Mouse (Mus musculus) stomach, postnatal 0 days (tissue): Measurements from ENCODE around the gene Ovol3. TPM values are rescaled to one million over a fixed set of nuclear protein-coding genes. Genes with fewer than 3 reads are reported as not detected.
"Not testable (repeated sequence)": the region's sequence is repeated elsewhere in the genome, so short reads cannot be mapped to it uniquely, and the experiment has no call there.

Source experiments
- ATAC-seq: fragments of 200-750 bp; cut with Nextera tagmentation; 2 replicates; pipeline ENCODE4 v1.8.0; 2017; ENCODE audit not compliant: low FRiP score, low TSS enrichment
- DNase-seq: peaks from one replicate; pipeline ENCODE4 v3.0.0-alpha.2; 2016; ENCODE audit warnings: low spot score
- H3K27ac ChIP-seq: fragments of 300-500 bp; sonication (generic); replicated peaks from 2 replicates; pipeline ENCODE4 v1.5.1; 2014; ENCODE audit warnings: mild to moderate bottlenecking, control low read depth
- H3K27me3 ChIP-seq: fragments of 300-500 bp; sonication (generic); 2 replicates; pipeline ENCODE4 v1.6.1; 2014; ENCODE audit warnings: low read length; ENCODE audit not compliant: control insufficient read depth, insufficient read depth
- H3K36me3 ChIP-seq: fragments of 300-500 bp; sonication (generic); 2 replicates; pipeline ENCODE4 v1.6.1; 2014; ENCODE audit warnings: low read length, mixed read lengths; ENCODE audit not compliant: control insufficient read depth, insufficient read depth
- H3K4me1 ChIP-seq: fragments of 300-500 bp; sonication (generic); replicated peaks from 2 replicates; pipeline ENCODE4 v1.6.1; 2014; ENCODE audit warnings: antibody characterized with exemption; ENCODE audit not compliant: control insufficient read depth, insufficient read depth
- H3K4me2 ChIP-seq: fragments of 300-500 bp; sonication (generic); replicated peaks from 2 replicates; pipeline ENCODE4 v1.6.1; 2014; ENCODE audit warnings: low read depth, mild to moderate bottlenecking, control low read depth, moderate library complexity
- H3K4me3 ChIP-seq: fragments of 300-500 bp; sonication (generic); 2 replicates; pipeline ENCODE4 v1.5.1; 2014; ENCODE audit warnings: low read depth, low read length, control low read depth
- H3K9ac ChIP-seq: fragments of 300-500 bp; sonication (generic); 2 replicates; pipeline ENCODE4 v1.6.1; 2014; ENCODE audit warnings: mild to moderate bottlenecking, low read length, control low read depth, mixed read lengths
- H3K9me3 ChIP-seq: fragments of 300-500 bp; sonication (generic); 2 replicates; pipeline ENCODE4 v1.6.1; 2016; ENCODE audit warnings: low read length; ENCODE audit not compliant: control insufficient read depth
- CTCF ChIP-seq: IDR thresholded peaks from 2 replicates; pipeline ENCODE4 v1.5.1; 2016; ENCODE audit warnings: antibody characterized with exemption, low read depth, mild to moderate bottlenecking, moderate library complexity
- EP300 ChIP-seq: optimal IDR thresholded peaks from 2 replicates; pipeline ENCODE3; 2016; ENCODE audit warnings: antibody characterized with exemption
- WGBS: fragments of 180-500 bp; shearing (Covaris S2); extraction: QIAGEN DNeasy Blood & Tissue Kit; methylation state at CpG from one replicate; pipeline ENCODE4 v1.1.7; 2014; 5-methylcytosine and 5-hydroxymethylcytosine counted together
- polyA plus RNA-seq: library from polyadenylated mRNA; unstranded; fragments of >200 nt; fragmentation: Nextera tagmentation; extraction: Ambion mirVana; gene quantifications from 2 replicates; pipeline ENCODE4 v1.2.1, GENCODE M21; 2015

The Ovol3 gene
- polyA plus RNA-seq, 1 experiment from 2014 or later = not detected

DNA sequence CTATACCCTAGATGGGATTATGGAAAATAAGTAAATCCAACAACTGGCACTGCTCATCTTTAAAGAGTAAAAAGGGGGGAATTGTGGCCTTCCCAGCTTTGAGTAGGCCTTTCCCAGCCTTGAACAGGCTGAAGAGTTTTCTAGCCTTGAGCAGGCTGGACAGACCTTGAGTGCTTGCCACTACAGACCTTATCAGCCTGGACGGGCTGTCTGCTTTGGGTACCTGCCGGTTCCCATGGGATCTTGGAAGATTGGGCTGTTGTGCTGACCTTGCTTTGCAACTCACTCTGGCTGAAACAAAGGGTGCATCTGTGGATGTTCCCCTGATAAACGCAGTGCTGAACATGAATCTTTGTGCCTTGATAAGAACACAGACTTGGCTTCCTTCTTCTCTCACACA is 21.6 kb downstream of the Ovol3 start:
- no peak for ATAC-seq
- Histone ChIP-seq H3K27me3 (no peaks in the 10 kb centered on the region), H3K9ac (no peak overlapping the region), H3K27ac (0 out of 2 replicates have a peak overlapping the region, but pooled peaks have one; percentile 1), H3K9me3 (no peaks in the 10 kb centered on the region), H3K4me3 (no peak overlapping the region), H3K36me3 (no peaks in the 10 kb centered on the region), H3K4me2 (no peak overlapping the region), H3K4me1 (no peaks in the 10 kb centered on the region)
- 71% methylated on average over 3 of the region's 3 CpGs for WGBS
- DNase-seq = no peak
- TF ChIP-seq EP300 (no peak), CTCF (no peak)

DNA sequence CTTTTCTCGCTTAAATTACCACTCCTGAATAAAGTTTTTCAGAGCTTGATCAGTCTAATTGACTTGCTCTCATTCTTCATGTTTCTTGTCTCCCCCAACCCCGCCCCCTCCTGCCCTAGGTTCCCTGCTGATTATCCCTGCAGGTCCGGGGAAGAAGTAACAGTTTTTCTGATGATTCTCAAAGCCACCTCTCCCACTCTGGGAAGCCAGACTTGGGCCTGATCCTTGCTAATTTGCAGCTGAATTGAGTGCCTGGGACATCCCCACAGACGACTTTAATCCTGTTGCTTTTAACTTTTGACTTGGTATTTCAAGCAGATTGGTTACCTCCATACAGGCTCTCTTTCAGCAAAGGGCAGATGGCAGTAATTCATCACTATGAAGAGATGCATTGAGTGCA is 24.5 kb downstream of the Ovol3 start:
- Histone ChIP-seq H3K4me2 (no peak overlapping the region), H3K9ac (no peak overlapping the region), H3K9me3 (no peaks in the 10 kb centered on the region), H3K27me3 (no peaks in the 10 kb centered on the region), H3K27ac (no peak overlapping the region), H3K4me1 (no peaks in the 10 kb centered on the region), H3K4me3 (no peak overlapping the region), H3K36me3 (no peaks in the 10 kb centered on the region)
- DNase-seq (no peak), ATAC-seq (no peak)
- TF ChIP-seq EP300 = no peak
- TF ChIP-seq CTCF = no peak
- 27% methylated on average over 4 of the region's 4 CpGs for WGBS

DNA sequence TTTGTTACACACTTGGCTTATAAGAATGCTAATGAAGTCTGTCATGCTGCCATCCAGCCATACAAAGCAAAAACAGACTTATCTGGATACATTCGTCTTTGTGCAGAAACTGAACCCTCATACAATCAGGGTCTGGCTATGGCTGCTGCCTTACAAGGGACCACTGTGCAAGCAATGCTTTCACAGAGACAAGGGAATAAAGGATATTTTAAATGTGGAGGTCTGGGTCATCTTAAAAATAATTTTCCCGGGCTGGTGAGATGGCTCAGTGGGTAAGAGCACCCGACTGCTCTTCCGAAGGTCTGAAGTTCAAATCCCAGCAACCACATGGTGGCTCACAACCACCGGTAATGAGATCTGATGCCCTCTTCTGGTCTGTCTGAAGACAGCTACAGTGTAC is 29.2 kb downstream of the Ovol3 start:
- not testable (repeated sequence) for DNase-seq, H3K36me3 ChIP-seq, ATAC-seq, H3K9me3 ChIP-seq, H3K4me3 ChIP-seq, H3K27me3 ChIP-seq, H3K4me2 ChIP-seq, H3K4me1 ChIP-seq, H3K27ac ChIP-seq, H3K9ac ChIP-seq
- WGBS = 57% methylated on average over 5 of the region's 5 CpGs

DNA sequence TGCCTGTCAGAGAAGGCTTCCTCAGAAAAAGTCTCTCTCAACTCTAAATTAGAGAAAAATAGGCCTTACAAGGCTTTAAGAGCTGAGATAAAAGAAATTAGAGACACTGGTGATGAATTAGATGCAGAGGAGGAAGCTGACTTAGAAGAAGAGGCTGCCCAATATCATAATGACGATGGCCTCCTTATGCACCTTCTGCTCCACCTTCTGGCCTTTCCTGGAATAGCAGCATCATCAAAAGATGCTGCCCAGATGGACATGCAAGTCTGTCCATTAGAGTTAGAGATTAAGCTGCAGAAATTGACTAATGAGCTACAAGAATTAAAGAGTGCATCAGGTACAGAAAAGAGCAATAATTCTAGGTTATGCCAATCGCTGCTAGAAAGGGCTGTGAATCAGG is 30.1 kb downstream of the Ovol3 start:
- Histone ChIP-seq H3K4me3 (no peak overlapping the region), H3K4me2 (no peak overlapping the region), H3K36me3 (no peaks in the 10 kb centered on the region), H3K4me1 (no peaks in the 10 kb centered on the region), H3K27me3 (no peaks in the 10 kb centered on the region), H3K9ac (no peak overlapping the region), H3K27ac (no peak overlapping the region), H3K9me3 (no peaks in the 10 kb centered on the region)
- TF ChIP-seq EP300 (no peak), CTCF (peak; percentile 90)
- 2% methylated on average over 2 of the region's 2 CpGs for WGBS
- ATAC-seq (no peak), DNase-seq (peak; percentile 60)

DNA sequence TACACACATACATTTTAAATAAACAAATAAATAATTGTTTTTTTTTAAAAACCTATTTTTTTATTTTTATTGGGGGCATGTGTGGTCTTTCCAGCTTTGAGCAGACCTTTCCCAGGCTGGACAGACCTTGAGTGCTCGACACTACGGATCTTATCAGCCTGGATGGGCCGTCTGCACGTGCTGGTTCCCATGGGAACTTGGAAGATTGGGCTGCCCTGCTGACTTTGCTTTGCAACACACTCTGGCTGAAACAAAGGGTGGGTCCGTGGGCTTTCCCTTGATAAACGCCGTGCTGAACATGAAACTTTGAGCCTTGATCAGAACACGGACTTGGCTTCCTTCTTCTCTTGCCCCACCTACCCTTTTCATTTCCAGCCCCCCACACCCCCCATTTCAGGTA is 31.1 kb downstream of the Ovol3 start:
- Histone ChIP-seq H3K9ac (no peak overlapping the region), H3K9me3 (no peaks in the 10 kb centered on the region), H3K27ac (no peak overlapping the region), H3K4me2 (peak overlapping the region; percentile 20; the same call in 1 of the 2 replicates), H3K4me1 (no peaks in the 10 kb centered on the region), H3K4me3 (no peak overlapping the region), H3K36me3 (no peaks in the 10 kb centered on the region), H3K27me3 (no peaks in the 10 kb centered on the region)
- TF ChIP-seq CTCF (no peak), EP300 (no peak)
- 38% methylated on average over 8 of the region's 8 CpGs for WGBS
- DNase-seq (peak; percentile 42), ATAC-seq (no peak)

DNA sequence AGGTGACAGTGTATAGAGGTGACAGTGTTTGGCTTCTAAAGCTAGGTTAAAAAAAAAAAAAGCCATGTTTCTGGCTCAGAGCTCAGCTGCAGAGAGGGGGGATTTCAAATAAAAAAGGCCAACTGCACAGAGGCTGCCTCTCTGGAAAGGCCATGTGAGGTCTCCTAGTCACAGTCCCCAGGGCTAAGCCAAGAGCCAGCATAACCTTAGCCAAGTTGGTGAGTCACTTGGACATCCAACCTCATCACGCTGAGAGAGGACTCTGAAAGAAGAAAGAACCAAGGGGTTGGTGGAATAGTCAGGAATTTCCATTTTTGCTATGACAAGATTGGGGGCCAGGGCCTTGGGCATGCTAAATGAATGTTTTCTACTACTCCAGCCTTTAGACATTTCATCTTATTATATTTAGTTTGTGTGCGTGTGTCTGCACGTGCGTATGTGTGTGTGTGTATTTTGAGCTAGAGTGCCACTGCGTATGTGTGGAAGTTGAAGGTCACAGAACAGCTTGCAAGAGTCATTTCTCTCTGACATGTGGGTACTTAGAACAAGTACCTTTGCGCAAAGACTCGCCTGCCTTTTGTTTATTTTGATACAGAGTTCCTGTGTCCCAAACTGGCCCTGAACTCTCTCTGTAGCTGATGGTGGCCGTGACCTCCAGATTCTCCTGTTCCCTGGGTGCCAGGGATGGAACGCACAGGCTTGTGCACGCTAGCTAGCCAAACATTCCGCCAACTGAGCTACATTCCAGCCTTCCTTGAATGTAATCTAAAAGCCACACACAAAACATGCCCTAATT is 32.4 kb downstream of the Ovol3 start:
- Histone ChIP-seq H3K4me3 (no peak overlapping the region), H3K9ac (no peak overlapping the region), H3K36me3 (no peaks in the 10 kb centered on the region), H3K4me2 (no peak overlapping the region), H3K27me3 (no peaks in the 10 kb centered on the region), H3K9me3 (no peaks in the 10 kb centered on the region), H3K27ac (no peak overlapping the region), H3K4me1 (no peaks in the 10 kb centered on the region)
- TF ChIP-seq EP300 (no peak), CTCF (no peak)
- DNase-seq = no peak
- 54% methylated on average over 11 of the region's 11 CpGs for WGBS
- no peak for ATAC-seq

DNA sequence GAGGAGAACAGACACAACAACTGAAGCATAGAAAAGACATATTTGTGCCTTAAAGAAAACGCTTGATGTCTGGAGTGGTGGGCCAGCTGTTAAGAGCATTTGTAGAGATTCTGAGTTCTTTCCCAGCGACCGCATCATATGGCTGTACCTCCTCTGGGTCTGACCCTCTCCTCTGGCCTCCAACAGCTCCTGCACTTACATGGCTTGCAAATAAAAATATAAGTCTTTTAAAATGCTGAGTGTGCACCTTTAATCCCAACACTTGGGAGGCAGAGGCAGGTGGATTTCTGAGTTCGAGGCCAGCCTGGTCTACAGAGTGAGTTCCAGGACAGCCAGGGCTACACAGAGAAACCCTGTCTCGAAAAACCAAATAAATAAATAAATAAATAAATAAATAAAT is 34.9 kb downstream of the Ovol3 start:
- 84% methylated on average over 5 of the region's 5 CpGs for WGBS
- H3K27me3 ChIP-seq, H3K4me1 ChIP-seq, H3K9ac ChIP-seq, H3K36me3 ChIP-seq, H3K4me2 ChIP-seq, DNase-seq, H3K9me3 ChIP-seq, H3K4me3 ChIP-seq, H3K27ac ChIP-seq, ATAC-seq: not testable (repeated sequence)
